Mouse (Mus musculus): ENCODE measurements around the gene Folr1. TPM values are rescaled to one million over a fixed set of nuclear protein-coding genes. Genes with fewer than 3 reads are reported as not detected.

The Folr1 gene
- polyA plus RNA-seq, 1 experiment from 2014 or later: 4.5 TPM

DNA sequence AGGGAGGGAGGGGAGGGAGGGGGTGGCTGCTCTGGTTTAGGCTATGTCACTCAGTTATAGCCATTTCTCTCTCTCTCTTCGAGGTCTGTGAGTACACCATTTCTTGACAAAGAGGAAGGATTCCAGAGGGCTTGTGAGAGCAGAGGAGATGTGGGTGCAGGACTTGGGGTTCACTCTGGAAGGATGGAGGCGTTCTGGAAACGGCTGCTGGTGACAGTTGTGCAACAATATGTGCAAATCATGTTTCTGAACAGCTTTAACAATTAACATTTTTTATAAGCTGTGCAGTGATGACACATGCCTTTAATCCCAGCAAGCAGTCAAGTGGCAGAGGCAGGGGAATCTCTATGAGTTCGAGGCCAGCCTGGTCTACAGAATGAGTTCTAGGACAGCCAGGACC lies 10.3 kb upstream of the Folr1 start:
- Histone ChIP-seq H3K9ac (ENCODE audit: low read depth, low read length) (no peak overlapping the region), H3K4me2 (ENCODE audit: low read depth, low read length) (no peak overlapping the region), H3K4me3 (ENCODE audit: low read depth, low read length) (no peak overlapping the region), H3K9me3 (ENCODE audit: control insufficient read depth, low read length) (no peaks in the 10 kb centered on the region), H3K27me3 (replicated peaks; ENCODE audit: control insufficient read depth, insufficient read depth, low read length) (no peaks in the 10 kb centered on the region), H3K27ac (replicated peaks; ENCODE audit: low read depth, low read length) (no peak overlapping the region), H3K36me3 (ENCODE audit: control insufficient read depth, insufficient read depth, low read length) (no peaks in the 10 kb centered on the region), H3K4me1 (ENCODE audit: control insufficient read depth, insufficient read depth, low read length) (no peaks in the 10 kb centered on the region)
- 71% methylated on average over 4 of the region's 4 CpGs for WGBS
- ATAC-seq (ENCODE audit: low read depth) (no peak), DNase-seq (ENCODE audit: low spot score) (no peak)

DNA sequence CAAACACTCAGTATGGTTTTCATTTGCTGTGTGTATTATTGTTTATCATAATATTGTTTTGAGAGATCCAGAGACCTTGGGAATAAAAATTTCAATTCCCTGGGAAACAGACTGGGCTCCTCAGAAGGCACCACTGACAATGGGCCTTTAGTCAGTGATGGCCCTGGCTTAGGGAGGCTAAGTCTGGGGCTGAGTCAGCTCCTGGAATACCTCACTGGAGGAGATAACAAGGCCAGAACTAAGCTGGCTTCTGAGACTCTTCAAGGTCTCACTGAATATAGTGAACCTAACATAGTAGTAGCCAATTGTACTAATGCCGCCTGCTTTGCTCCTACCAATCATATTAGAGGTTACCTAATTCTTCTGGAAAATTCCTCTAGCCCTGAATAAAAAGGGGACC lies 5.4 kb upstream of the Folr1 start:
- no peak for DNase-seq (ENCODE audit: low spot score)
- no peaks in the 10 kb centered on the region for H3K9me3 ChIP-seq (ENCODE audit: control insufficient read depth, low read length)
- H3K27ac ChIP-seq (replicated peaks; ENCODE audit: low read depth, low read length): no peak overlapping the region
- 88% methylated on average over 1 of the region's 1 CpGs for WGBS
- H3K9ac ChIP-seq (ENCODE audit: low read depth, low read length): no peak overlapping the region
- no peak overlapping the region for H3K4me2 ChIP-seq (ENCODE audit: low read depth, low read length)
- no peak overlapping the region for H3K4me3 ChIP-seq (ENCODE audit: low read depth, low read length)
- no peaks in the 10 kb centered on the region for H3K4me1 ChIP-seq (ENCODE audit: control insufficient read depth, insufficient read depth, low read length)
- ATAC-seq (ENCODE audit: low read depth): no peak
- H3K27me3 ChIP-seq (replicated peaks; ENCODE audit: control insufficient read depth, insufficient read depth, low read length): no peaks in the 10 kb centered on the region
- no peaks in the 10 kb centered on the region for H3K36me3 ChIP-seq (ENCODE audit: control insufficient read depth, insufficient read depth, low read length)

DNA sequence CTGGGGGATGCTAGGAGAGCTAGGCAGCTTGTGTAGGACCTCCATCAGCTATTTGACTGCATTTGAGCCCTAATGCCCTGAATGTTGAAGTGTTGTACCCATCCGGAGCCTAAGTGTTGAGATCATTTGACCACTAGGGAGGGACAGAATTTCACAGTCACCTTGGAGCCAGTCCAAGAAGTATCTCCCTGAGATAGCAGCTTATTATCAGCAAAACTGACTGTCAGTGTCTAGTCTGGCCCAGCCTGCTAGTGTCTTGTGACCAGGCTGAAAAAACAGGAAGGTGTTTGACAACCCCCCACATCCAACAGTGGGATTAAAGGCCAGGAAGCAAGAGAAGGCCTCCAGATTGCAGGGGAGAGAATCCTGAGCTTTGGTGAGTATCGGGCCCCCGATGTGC lies 708 bp upstream of the Folr1 start:
- H3K4me1 ChIP-seq (ENCODE audit: control insufficient read depth, insufficient read depth, low read length): no peaks in the 10 kb centered on the region
- H3K4me3 ChIP-seq (ENCODE audit: low read depth, low read length): no peak overlapping the region
- no peak overlapping the region for H3K4me2 ChIP-seq (ENCODE audit: low read depth, low read length)
- H3K27ac ChIP-seq (replicated peaks; ENCODE audit: low read depth, low read length): no peak overlapping the region
- no peak overlapping the region for H3K9ac ChIP-seq (ENCODE audit: low read depth, low read length)
- DNase-seq (ENCODE audit: low spot score): no peak
- no peaks in the 10 kb centered on the region for H3K27me3 ChIP-seq (replicated peaks; ENCODE audit: control insufficient read depth, insufficient read depth, low read length)
- no peaks in the 10 kb centered on the region for H3K36me3 ChIP-seq (ENCODE audit: control insufficient read depth, insufficient read depth, low read length)
- H3K9me3 ChIP-seq (ENCODE audit: control insufficient read depth, low read length): no peaks in the 10 kb centered on the region
- 84% methylated on average over 3 of the region's 3 CpGs for WGBS
- no peak for ATAC-seq (ENCODE audit: low read depth)

DNA sequence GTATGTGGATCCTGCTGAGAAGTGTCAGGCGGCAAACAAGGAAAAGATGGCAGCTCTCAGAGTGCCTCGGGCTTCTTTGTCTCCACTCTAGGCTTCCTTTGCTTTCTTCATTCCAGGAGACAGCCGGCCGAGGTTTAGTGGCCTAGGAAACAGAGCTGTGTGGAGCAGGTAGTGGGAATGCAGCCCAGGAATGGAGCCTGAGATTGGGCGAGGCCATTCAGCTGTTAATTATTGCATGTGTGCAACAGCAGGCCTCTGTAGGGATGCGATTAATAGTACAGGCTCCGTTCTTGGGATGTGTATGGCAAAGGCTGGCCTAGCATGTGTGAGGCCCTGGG lies 1.5 kb downstream of the Folr1 start:
- H3K36me3 ChIP-seq (ENCODE audit: control insufficient read depth, insufficient read depth, low read length): no peaks in the 10 kb centered on the region
- H3K9me3 ChIP-seq (ENCODE audit: control insufficient read depth, low read length): no peaks in the 10 kb centered on the region
- H3K27ac ChIP-seq (replicated peaks; ENCODE audit: low read depth, low read length): no peak overlapping the region
- DNase-seq (ENCODE audit: low spot score): no peak
- H3K27me3 ChIP-seq (replicated peaks; ENCODE audit: control insufficient read depth, insufficient read depth, low read length): no peaks in the 10 kb centered on the region
- no peak overlapping the region for H3K4me3 ChIP-seq (ENCODE audit: low read depth, low read length)
- H3K4me2 ChIP-seq (ENCODE audit: low read depth, low read length): no peak overlapping the region
- no peaks in the 10 kb centered on the region for H3K4me1 ChIP-seq (ENCODE audit: control insufficient read depth, insufficient read depth, low read length)
- ATAC-seq (ENCODE audit: low read depth): no peak
- H3K9ac ChIP-seq (ENCODE audit: low read depth, low read length): no peak overlapping the region
- WGBS: 61% methylated on average over 7 of the region's 7 CpGs

DNA sequence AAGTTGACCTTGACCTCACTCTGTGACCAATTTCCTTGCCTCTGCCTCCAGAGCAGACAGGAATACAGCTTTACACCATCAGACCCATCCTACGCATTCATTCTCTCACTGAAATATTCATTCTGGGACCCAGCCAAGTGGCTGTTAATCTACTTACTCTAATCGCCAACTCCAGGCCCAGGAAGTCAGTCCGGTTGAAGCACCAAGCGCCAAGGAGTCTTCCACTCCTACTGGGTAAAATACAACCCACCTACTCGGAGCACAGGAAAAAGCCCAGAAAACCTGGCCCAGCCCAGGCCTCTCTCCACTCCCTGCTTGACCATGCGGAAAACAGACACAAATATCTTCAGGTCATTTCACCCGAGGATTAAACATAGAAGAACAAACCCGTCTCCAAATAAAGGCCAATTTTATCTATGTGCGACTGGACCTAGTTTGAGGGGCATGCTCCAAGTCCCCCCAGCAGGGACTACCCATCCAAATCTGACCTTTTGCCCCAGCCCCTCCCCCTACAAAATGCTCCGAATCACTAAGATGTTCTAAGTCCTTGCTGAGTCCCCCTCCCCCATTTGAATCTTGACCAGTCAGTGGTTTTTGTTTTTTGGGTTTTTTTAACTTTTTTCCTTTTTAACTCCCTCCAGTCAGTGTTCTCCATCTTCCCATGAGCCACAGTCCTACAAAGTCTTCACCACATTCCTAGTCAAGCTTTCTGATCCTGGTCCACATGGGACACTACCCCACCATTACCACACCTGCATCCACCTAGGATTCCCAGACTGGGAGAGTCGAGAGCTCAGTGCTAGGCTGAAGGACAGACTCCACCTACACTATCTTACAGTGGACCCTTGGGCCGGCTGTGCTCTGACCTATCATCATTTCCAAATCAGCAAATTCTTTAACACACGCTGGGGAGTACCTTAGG lies 2.1 kb downstream of the Folr1 start:
- 67% methylated on average over 13 of the region's 13 CpGs for WGBS
- ATAC-seq (ENCODE audit: low read depth): no peak
- H3K9ac ChIP-seq (ENCODE audit: low read depth, low read length): no peak overlapping the region

DNA sequence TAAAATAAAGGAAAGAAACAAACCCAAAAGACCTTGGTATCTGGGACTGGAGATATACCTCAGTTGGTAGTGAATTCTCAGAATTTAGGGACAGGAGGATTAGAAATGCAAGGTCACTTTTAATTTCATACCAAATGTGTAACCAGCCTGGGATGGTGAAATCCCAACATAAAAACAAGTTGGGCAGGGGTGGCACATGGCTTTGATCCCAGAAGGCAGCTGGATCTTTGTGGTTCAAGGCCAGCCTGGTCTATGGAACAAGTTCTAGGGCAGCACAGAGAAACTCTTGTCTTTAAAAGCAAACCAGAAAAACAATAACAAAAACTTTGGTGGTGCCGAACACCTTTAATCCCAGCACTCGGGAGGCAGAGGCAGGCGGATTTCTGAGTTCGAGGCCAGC lies 3.1 kb downstream of the Folr1 start:
- H3K9me3 ChIP-seq (ENCODE audit: control insufficient read depth, low read length): no peaks in the 10 kb centered on the region
- 95% methylated on average over 4 of the region's 4 CpGs for WGBS
- H3K4me3 ChIP-seq (ENCODE audit: low read depth, low read length): no peak overlapping the region
- no peaks in the 10 kb centered on the region for H3K4me1 ChIP-seq (ENCODE audit: control insufficient read depth, insufficient read depth, low read length)
- H3K36me3 ChIP-seq (ENCODE audit: control insufficient read depth, insufficient read depth, low read length): no peaks in the 10 kb centered on the region
- no peak for ATAC-seq (ENCODE audit: low read depth)
- H3K9ac ChIP-seq (ENCODE audit: low read depth, low read length): no peak overlapping the region
- no peaks in the 10 kb centered on the region for H3K27me3 ChIP-seq (replicated peaks; ENCODE audit: control insufficient read depth, insufficient read depth, low read length)
- DNase-seq (ENCODE audit: low spot score): no peak
- H3K4me2 ChIP-seq (ENCODE audit: low read depth, low read length): no peak overlapping the region
- no peak overlapping the region for H3K27ac ChIP-seq (replicated peaks; ENCODE audit: low read depth, low read length)

More for the DNA sequence above, 2.1 kb downstream of the Folr1 start:
- no peak overlapping the region for H3K27ac ChIP-seq (replicated peaks; ENCODE audit: low read depth, low read length)
- H3K36me3 ChIP-seq (ENCODE audit: control insufficient read depth, insufficient read depth, low read length): no peaks in the 10 kb centered on the region
- no peak overlapping the region for H3K4me2 ChIP-seq (ENCODE audit: low read depth, low read length)
- H3K4me1 ChIP-seq (ENCODE audit: control insufficient read depth, insufficient read depth, low read length): no peaks in the 10 kb centered on the region
- no peaks in the 10 kb centered on the region for H3K9me3 ChIP-seq (ENCODE audit: control insufficient read depth, low read length)
- no peaks in the 10 kb centered on the region for H3K27me3 ChIP-seq (replicated peaks; ENCODE audit: control insufficient read depth, insufficient read depth, low read length)
- H3K4me3 ChIP-seq (ENCODE audit: low read depth, low read length): no peak overlapping the region
- peak; percentile 13 for DNase-seq (ENCODE audit: low spot score)

DNA sequence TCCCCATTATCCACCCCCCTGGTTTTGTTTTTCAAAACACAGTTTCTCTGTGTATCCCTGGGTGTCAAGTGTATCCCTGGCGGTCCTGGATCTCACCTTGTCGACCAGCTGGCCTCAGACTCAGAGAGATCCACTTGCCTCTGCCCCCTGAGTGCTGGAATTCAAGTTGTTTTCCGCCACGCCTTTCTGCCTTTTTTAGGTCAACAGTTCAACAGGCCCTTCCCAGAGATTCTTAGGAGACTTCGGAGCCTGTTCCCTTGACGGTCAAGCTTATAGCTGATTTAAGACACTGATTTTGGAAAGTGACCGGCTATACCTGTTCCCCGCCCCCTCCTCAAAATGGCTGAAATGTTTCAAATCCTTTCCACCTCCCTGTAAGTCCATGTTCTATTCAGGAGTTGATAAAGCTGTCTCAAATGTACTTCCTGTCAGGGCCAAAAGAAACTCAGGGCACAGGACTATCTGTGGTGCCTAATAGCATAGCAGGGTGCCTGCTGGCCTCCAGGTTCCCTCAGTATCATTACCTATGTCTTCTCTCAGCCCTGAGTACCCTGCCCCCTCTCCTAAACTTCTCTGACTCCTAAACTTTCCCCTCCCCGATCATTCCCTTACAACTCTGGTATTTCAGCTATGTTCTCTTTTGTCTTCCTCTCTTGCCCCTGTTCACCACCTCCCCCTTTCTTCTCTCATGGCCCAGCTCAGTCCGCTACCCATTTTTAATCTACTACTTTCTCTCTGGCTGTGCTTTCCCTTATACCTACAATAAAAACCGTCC lies 3.9 kb downstream of the Folr1 start:
- ATAC-seq (ENCODE audit: low read depth): no peak
- Histone ChIP-seq H3K4me2 (ENCODE audit: low read depth, low read length) (no peak overlapping the region), H3K9ac (ENCODE audit: low read depth, low read length) (no peak overlapping the region), H3K9me3 (ENCODE audit: control insufficient read depth, low read length) (no peaks in the 10 kb centered on the region), H3K27me3 (replicated peaks; ENCODE audit: control insufficient read depth, insufficient read depth, low read length) (no peaks in the 10 kb centered on the region), H3K4me1 (ENCODE audit: control insufficient read depth, insufficient read depth, low read length) (no peaks in the 10 kb centered on the region), H3K36me3 (ENCODE audit: control insufficient read depth, insufficient read depth, low read length) (no peaks in the 10 kb centered on the region), H3K4me3 (ENCODE audit: low read depth, low read length) (no peak overlapping the region), H3K27ac (replicated peaks; ENCODE audit: low read depth, low read length) (no peak overlapping the region)
- 82% methylated on average over 11 of the region's 11 CpGs for WGBS
- no peak for DNase-seq (ENCODE audit: low spot score)

DNA sequence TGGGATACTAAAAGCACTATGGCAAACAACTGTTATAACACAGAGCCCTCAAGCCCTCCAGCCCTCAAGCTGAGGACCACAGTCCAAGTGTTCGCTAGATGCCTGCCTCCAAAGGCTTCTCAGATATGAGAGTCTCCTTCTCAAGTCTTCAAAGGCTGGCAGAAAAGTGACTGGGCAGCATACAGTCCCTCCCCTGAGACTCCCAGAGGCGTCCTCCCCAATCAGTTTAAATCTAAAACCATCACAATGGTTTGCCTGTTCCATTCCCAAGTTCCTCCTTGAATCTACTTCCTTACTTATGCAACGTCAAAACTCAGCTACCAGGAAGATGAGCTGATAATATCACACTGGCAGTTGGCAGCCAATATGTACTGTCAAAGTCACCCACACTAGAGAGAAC lies 7.2 kb downstream of the Folr1 start, which contains the start of gene Anapc15:
Gene Anapc15, plus strand, starts transcription at position 301 of the 400 bp plus-strand sequence.
- no peak for ATAC-seq (ENCODE audit: low read depth)
- no peak within 1 kb of the TSS for H3K27ac ChIP-seq (replicated peaks; ENCODE audit: low read depth, low read length)
- no peak within 1 kb of the TSS for H3K9ac ChIP-seq (ENCODE audit: low read depth, low read length)
- H3K4me1 ChIP-seq (ENCODE audit: control insufficient read depth, insufficient read depth, low read length): no peaks in the 10 kb centered on the region
- H3K27me3 ChIP-seq (replicated peaks; ENCODE audit: control insufficient read depth, insufficient read depth, low read length): no peaks in the 10 kb centered on the region
- no peak within 1 kb of the TSS for H3K4me2 ChIP-seq (ENCODE audit: low read depth, low read length)
- H3K36me3 ChIP-seq (ENCODE audit: control insufficient read depth, insufficient read depth, low read length): no peaks in the 10 kb centered on the region
- 60% methylated on average over 3 of the region's 3 CpGs for WGBS
- no peaks in the 10 kb centered on the region for H3K9me3 ChIP-seq (ENCODE audit: control insufficient read depth, low read length)
- H3K4me3 ChIP-seq (ENCODE audit: low read depth, low read length): no peak within 1 kb of the TSS
- DNase-seq (ENCODE audit: low spot score): no peak
